Mouse (Mus musculus) frontal cortex, postnatal 25 days (tissue): ENCODE data around the gene Daw1.

Experiments
- DNase-seq, 2 experiments: peaks; one replicate each; pipeline ENCODE4 v3.0.0; 2022; ENCODE audit warnings: low spot score in 2 of 2

The Daw1 gene

GRCm38 (mm10) chr1:83187154-83187553, 27.6 kb downstream of the Daw1 start:
- DNase-seq = peak; percentile 17 to 31

DNA sequence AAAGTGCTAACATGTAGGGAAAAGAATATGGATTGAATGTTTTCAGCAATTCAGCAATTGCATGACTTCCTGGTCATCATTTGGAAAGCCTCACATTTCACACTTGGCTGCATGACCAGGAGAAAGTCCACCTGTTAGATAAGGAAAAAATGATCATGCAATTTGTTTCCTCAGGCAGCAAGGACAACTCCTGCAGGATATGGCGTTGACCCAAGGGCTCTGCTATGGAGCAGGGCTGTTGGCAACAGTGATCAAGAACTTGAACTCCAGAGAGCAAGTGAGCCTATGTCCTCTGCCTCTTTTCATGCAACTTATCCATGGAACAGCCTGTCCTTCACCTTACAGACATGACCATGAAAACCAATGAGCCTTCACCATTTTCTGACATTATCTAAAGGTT, 50.4 kb downstream of the Daw1 start:
- no peak for DNase-seq

GRCm38 (mm10) chr1:83218260-83218659, 58.7 kb downstream of the Daw1 start:
- DNase-seq = no peak

DNA sequence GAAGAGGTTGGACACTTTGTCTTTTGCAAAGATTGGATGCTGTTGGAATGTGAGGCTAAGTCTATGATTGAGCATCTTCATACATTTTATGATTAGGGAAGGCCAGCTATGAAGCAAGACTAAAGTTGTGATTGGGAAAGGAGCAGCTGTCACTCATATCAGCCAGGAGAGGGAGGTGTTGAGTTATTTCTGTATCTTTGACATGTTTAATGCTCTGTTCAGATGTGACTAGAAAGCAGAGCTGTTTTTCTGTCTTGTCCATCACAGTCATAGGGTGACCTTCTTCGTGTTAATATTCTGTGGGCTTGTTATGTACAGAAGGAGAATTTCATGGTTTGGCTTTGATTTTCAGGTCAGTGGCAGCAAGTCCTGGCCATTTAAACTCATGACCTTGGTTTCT, 63.5 kb downstream of the Daw1 start:
- no peak for DNase-seq

DNA sequence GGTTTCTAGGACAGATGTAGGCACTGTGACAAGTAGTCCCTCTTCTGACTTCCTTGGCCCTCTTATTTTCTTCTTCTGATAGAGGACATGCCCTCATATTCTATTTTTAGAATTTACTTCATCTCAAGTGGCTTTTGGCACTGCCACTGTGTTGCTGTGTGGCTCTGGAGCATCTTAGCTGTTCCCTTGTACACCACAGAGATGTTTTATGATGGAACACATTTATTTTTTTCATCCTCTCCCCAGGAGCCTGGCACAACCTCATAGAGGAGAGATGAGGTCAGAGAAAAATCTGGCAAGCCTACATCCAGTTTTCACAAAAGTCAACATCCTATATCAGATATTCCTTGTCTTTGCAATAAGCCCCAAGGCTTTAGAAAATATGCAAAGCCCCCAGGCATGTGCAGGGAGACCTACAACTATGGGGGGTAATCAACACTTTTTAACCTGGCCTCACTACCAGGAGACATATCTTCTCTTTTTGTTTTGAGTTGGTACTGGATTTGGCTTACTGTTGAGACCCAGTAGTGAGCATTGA, 64.9 kb downstream of the Daw1 start:
- no peak for DNase-seq

GRCm38 (mm10) chr1:83227946-83228345, 68.4 kb downstream of the Daw1 start:
- no peak for DNase-seq

- no peak for DNase-seq
These were observed 88.7 kb downstream of the Daw1 start for GRCm38 (mm10) chr1:83248235-83248746.

DNA sequence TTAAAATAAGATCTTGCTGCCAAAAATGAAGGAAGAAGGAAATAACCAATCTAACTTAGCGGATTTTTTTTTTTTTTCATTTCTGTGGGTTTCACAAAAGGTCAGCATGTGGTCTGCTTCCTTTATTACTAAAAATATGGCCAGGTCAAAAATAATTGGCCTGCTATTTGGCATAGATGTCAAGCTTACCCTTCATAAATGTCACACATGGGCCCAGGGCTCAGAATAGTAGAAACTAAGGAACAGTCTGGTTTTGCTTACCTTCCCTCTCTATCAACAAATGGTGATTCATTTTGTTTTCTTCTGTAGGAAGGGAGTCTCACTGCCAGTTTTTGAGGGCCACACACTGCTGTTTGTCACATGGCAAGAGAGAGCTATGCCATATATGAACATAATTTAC, 92.2 kb downstream of the Daw1 start:
- DNase-seq = no peak
